Mouse (Mus musculus): ENCODE measurements around the gene Dclk3.
A peak's percentile ranks its signal among the peaks of the same experiment; 100 is the strongest.

The Dclk3 gene

GRCm38 (mm10) chr9:111486645-111487477 is 48.0 kb downstream of the Dclk3 start:
- no peak for DNase-seq (ENCODE audit: low read depth, low spot score)

GRCm38 (mm10) chr9:111490583-111490982 is 51.7 kb downstream of the Dclk3 start:
- DNase-seq (ENCODE audit: low read depth, low spot score), result peak; percentile 45

GRCm38 (mm10) chr9:111491280-111491679 is 52.4 kb downstream of the Dclk3 start:
- DNase-seq (ENCODE audit: low read depth, low spot score), result no peak

GRCm38 (mm10) chr9:111493490-111493889 is 54.6 kb downstream of the Dclk3 start:
- no peak for DNase-seq (ENCODE audit: low read depth, low spot score)

- peak; percentile 88 for DNase-seq (ENCODE audit: low read depth, low spot score)
These were observed 56.7 kb downstream of the Dclk3 start for GRCm38 (mm10) chr9:111495561-111495960.

GRCm38 (mm10) chr9:111497074-111497811 is 58.4 kb downstream of the Dclk3 start:
- DNase-seq (ENCODE audit: low read depth, low spot score), result peak; percentile 92

- DNase-seq (ENCODE audit: low read depth, low spot score), result no peak
These were observed 61.3 kb downstream of the Dclk3 start for GRCm38 (mm10) chr9:111500211-111500610.

GRCm38 (mm10) chr9:111506075-111506474 is 67.2 kb downstream of the Dclk3 start:
- DNase-seq (ENCODE audit: low read depth, low spot score), result no peak

- DNase-seq (ENCODE audit: low read depth, low spot score), result peak; percentile 50
These were observed 75.9 kb downstream of the Dclk3 start for GRCm38 (mm10) chr9:111514586-111515473.

- DNase-seq (ENCODE audit: low read depth, low spot score), result no peak
These were observed 76.7 kb downstream of the Dclk3 start for GRCm38 (mm10) chr9:111515536-111515935.

GRCm38 (mm10) chr9:111522226-111522625 is 83.3 kb downstream of the Dclk3 start:
- DNase-seq (ENCODE audit: low read depth, low spot score), result no peak

- no peak for DNase-seq (ENCODE audit: low read depth, low spot score)
These were observed 84.2 kb downstream of the Dclk3 start for GRCm38 (mm10) chr9:111523111-111523510.

- DNase-seq (ENCODE audit: low read depth, low spot score), result no peak
These were observed 85.0 kb downstream of the Dclk3 start for GRCm38 (mm10) chr9:111523871-111524270.

- no peak for DNase-seq (ENCODE audit: low read depth, low spot score)
These were observed 96.0 kb downstream of the Dclk3 start for GRCm38 (mm10) chr9:111534744-111535423.

- DNase-seq (ENCODE audit: low read depth, low spot score), result no peak
These were observed 96.7 kb downstream of the Dclk3 start for GRCm38 (mm10) chr9:111535445-111536064.

All from brain, adult 2 months (tissue).